Mouse (Mus musculus) ES-E14 (cell line): Measurements from ENCODE around the gene Scfd2.

Experiments used
- CHD2 ChIP-seq: IDR thresholded peaks from 2 replicates; pipeline ENCODE4 v1.6.1; 2014; ENCODE audit warnings: mild to moderate bottlenecking, low read depth, low read length, inconsistent platforms
- MAFK ChIP-seq: IDR thresholded peaks from 2 replicates; pipeline ENCODE4 v1.6.1; 2014; ENCODE audit warnings: mild to moderate bottlenecking, low read depth, low read length, inconsistent platforms; ENCODE audit not compliant: insufficient read depth

DNA sequence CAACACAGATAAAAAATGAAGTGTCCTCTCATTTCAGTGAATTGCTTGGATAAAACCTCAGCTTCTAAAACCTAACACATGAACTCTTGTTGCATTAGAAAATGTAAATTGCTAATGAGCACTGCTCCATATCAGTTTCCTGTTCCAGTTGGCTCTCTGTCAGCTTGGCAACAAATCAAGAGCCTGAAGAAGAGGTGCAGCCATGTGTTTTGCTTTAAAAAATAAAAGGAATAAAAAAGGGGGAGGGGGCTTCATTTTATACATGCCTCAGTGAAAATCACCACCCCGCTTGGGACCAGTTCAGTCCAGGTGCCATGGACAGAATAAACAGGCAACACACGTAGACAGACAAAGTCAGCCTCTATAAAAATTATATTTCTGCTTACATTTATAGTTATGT is 142.7 kb downstream of the Scfd2 start:
- TF ChIP-seq MAFK: no peak
- TF ChIP-seq CHD2: no peak
